Mouse (Mus musculus) bone marrow, adult 2 months (tissue): ENCODE data around the gene Ocm.

Source experiments
- CTCF ChIP-seq: fragments of 200-500 bp; IDR thresholded peaks from 2 replicates; pipeline ENCODE4 v1.5.1; 2011; ENCODE audit warnings: low read length, control low read depth; ENCODE audit not compliant: control insufficient read depth, insufficient read depth
- POLR2A ChIP-seq: fragments of 200-500 bp; IDR thresholded peaks from 2 replicates; pipeline ENCODE4 v1.6.1; 2011; ENCODE audit warnings: low read depth, mild to moderate bottlenecking, control low read depth, low read length, borderline replicate concordance; ENCODE audit not compliant: control insufficient read depth

- TF ChIP-seq CTCF (no peak), POLR2A (no peak)
Observed at GRCm38 (mm10) chr5:144054340-144054739, 27.9 kb upstream of the Ocm start.
